In the genomic region with DNA sequence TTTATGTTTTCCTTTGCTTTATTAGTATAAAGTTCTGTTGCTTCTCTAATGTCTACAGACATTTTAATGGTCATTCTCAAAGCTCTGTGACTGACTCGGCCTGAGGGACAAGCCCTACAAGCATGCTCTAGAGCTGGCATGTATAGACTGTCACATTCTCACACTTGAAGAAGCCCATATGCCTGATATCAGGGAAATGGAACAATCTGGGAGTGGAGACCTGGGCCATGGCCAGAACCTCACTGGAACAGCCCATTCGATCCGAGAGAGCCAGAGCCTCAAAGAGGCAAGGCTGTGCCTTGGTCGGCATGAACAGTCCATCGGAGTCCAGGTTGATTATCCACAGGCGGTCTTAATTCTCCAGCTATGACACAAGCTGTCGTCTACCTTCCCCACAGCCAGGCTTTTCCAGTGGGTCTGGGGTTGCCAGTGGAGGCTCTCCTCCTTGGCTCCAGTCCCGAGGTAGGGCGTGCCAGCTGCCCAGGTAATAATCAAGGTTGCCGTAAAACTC, we compare ENCODE assay signal across 19 mouse cellular contexts. TPM values are rescaled to one million over a fixed set of nuclear protein-coding genes. Genes with fewer than 3 reads are reported as not detected.
DNase-seq lines count a peak whose midpoint lies in the region; ATAC-seq and TF ChIP-seq lines count a peak whose summit lies in the region.
"Had no signal": no experiment of that assay in that cellular context is flagged by ENCODE, and none has a peak within 500 bp of the region (broad histone marks: within the 10 kb centered on the region; RNA-seq: fewer than 3 reads in every experiment).

No protein-coding gene starts in this region.

- peak; percentile 79 for ATAC-seq in hindbrain, postnatal 0 days
- no peak for ATAC-seq in hindbrain, embryonic 12.5 days (ENCODE audit: low FRiP score)
- ATAC-seq in lung, embryonic 14.5 days (ENCODE audit: insufficient read depth) = peak; percentile 41
- ATAC-seq: forebrain, embryonic 15.5 days; inflammation-experienced regulatory T-cells, adult 6 months; liver, embryonic 12.5 days; lung, postnatal 0 days; midbrain, embryonic 16.5 days had no signal

- H3K4me3 ChIP-seq in hindbrain, postnatal 0 days (ENCODE audit: low read length) = no peak overlapping the region
- H3K4me3 ChIP-seq in hindbrain, embryonic 12.5 days = no peak overlapping the region
- no peak overlapping the region for H3K4me3 ChIP-seq in lung, embryonic 14.5 days (ENCODE audit: low read depth, low read length)
- no peak overlapping the region for H3K4me3 ChIP-seq in limb, embryonic 10.5 days
- H3K4me3 ChIP-seq: erythroblast, embryonic 14.5 days; forebrain, embryonic 15.5 days; liver, embryonic 12.5 days; megakaryocyte, embryonic 14.5 days; stomach, embryonic 15.5 days had no signal

- H3K9ac ChIP-seq in hindbrain, postnatal 0 days (replicated peaks; ENCODE audit: low read length) = no peak overlapping the region
- H3K9ac ChIP-seq in hindbrain, embryonic 12.5 days = no peak overlapping the region
- no peak overlapping the region for H3K9ac ChIP-seq in lung, embryonic 14.5 days
- H3K9ac ChIP-seq: forebrain, embryonic 15.5 days; liver, embryonic 12.5 days; stomach, embryonic 15.5 days had no signal

- WGBS in hindbrain, postnatal 0 days = 53% methylated on average over 10 of the region's 10 CpGs
- WGBS in hindbrain, embryonic 12.5 days = 90% methylated on average over 10 of the region's 10 CpGs
- WGBS in lung, embryonic 14.5 days = 66% methylated on average over 10 of the region's 10 CpGs
- WGBS in limb, embryonic 10.5 days = 75% methylated on average over 10 of the region's 10 CpGs

- H3K9me3 ChIP-seq in hindbrain, postnatal 0 days (ENCODE audit: low read length) = no peaks in the 10 kb centered on the region
- no peaks in the 10 kb centered on the region for H3K9me3 ChIP-seq in hindbrain, embryonic 12.5 days (replicated peaks)
- no peaks in the 10 kb centered on the region for H3K9me3 ChIP-seq in lung, embryonic 14.5 days (ENCODE audit: low read depth, low read length)
- H3K9me3 ChIP-seq in limb, embryonic 10.5 days (replicated peaks) = no peaks in the 10 kb centered on the region
- H3K9me3 ChIP-seq: forebrain, embryonic 15.5 days; liver, embryonic 12.5 days; stomach, embryonic 15.5 days had no signal

- no peak overlapping the region for H3K4me2 ChIP-seq in hindbrain, postnatal 0 days (ENCODE audit: low read depth, low read length)
- no peak overlapping the region for H3K4me2 ChIP-seq in hindbrain, embryonic 12.5 days (replicated peaks)
- H3K4me2 ChIP-seq in lung, embryonic 14.5 days = no peak overlapping the region
- H3K4me2 ChIP-seq: forebrain, embryonic 15.5 days; liver, embryonic 12.5 days; stomach, embryonic 15.5 days had no signal

- TF ChIP-seq CTCF in hindbrain, postnatal 0 days (IDR thresholded peaks at IDR 0.05; ENCODE audit: low read depth) = no peak
- TF ChIP-seq CTCF in lung, embryonic 14.5 days (IDR thresholded peaks at IDR 0.05; ENCODE audit: low read depth) = no peak

- H3K27me3 ChIP-seq in hindbrain, postnatal 0 days (ENCODE audit: insufficient read depth, low read length) = no peaks in the 10 kb centered on the region
- H3K27me3 ChIP-seq in hindbrain, embryonic 12.5 days = no peaks in the 10 kb centered on the region
- H3K27me3 ChIP-seq in lung, embryonic 14.5 days (ENCODE audit: insufficient read depth, low read length) = no peaks in the 10 kb centered on the region
- no peaks in the 10 kb centered on the region for H3K27me3 ChIP-seq in limb, embryonic 10.5 days (ENCODE audit: low read depth, poor library complexity, severe bottlenecking)
- H3K27me3 ChIP-seq: forebrain, embryonic 15.5 days; liver, embryonic 12.5 days; megakaryocyte, embryonic 14.5 days; stomach, embryonic 15.5 days had no signal

- no peaks in the 10 kb centered on the region for H3K4me1 ChIP-seq in hindbrain, postnatal 0 days (ENCODE audit: insufficient read depth, low read length)
- H3K4me1 ChIP-seq in hindbrain, embryonic 12.5 days = no peaks in the 10 kb centered on the region
- no peaks in the 10 kb centered on the region for H3K4me1 ChIP-seq in lung, embryonic 14.5 days (ENCODE audit: insufficient read depth)
- H3K4me1 ChIP-seq in limb, embryonic 10.5 days = peaks cover 26% of the 10 kb centered on the region
- H3K4me1 ChIP-seq: liver, embryonic 12.5 days; megakaryocyte, embryonic 14.5 days; stomach, embryonic 15.5 days had no signal

- peak; percentile 79 for DNase-seq in hindbrain, postnatal 0 days (ENCODE audit: low spot score)
- DNase-seq in lung, embryonic 14.5 days = peak; percentile 50
- no peak for DNase-seq in lung, postnatal 10 days
- DNase-seq in cerebellum, adult 11-12 months = peak; percentile 96
- peak; percentile 96 for DNase-seq in cerebellum, postnatal 25 days
- DNase-seq in limb, embryonic 10.5 days (ENCODE audit: low spot score) = no peak
- DNase-seq: B cell, adult 2 months; gastrocnemius, postnatal 36 days; right cerebral cortex, postnatal 14 days; thymus, adult 2 months had no signal

- H3K27ac ChIP-seq in hindbrain, postnatal 0 days = no peak overlapping the region
- no peak overlapping the region for H3K27ac ChIP-seq in hindbrain, embryonic 12.5 days
- no peak overlapping the region for H3K27ac ChIP-seq in lung, embryonic 14.5 days (ENCODE audit: low read depth)
- H3K27ac ChIP-seq in limb, embryonic 10.5 days = no peak overlapping the region
- H3K27ac ChIP-seq: forebrain, embryonic 15.5 days; liver, embryonic 12.5 days; stomach, embryonic 15.5 days had no signal

- no peaks in the 10 kb centered on the region for H3K36me3 ChIP-seq in hindbrain, postnatal 0 days (ENCODE audit: insufficient read depth, low read length)
- H3K36me3 ChIP-seq in hindbrain, embryonic 12.5 days = no peaks in the 10 kb centered on the region
- no peaks in the 10 kb centered on the region for H3K36me3 ChIP-seq in lung, embryonic 14.5 days (ENCODE audit: insufficient read depth)
- H3K36me3 ChIP-seq in limb, embryonic 10.5 days = 0 out of 2 replicates have a peak, but pooled peaks cover 8% of the 10 kb centered on the region
- H3K36me3 ChIP-seq: forebrain, embryonic 15.5 days; stomach, embryonic 15.5 days had no signal

RNA-seq across cellular contexts. Expression of a gene that starts 45.8 kb away (rescaled TPM):
- total RNA-seq in hindbrain, postnatal 0 days (2014; rRNA removed) = 60.4 and 76.9 TPM in 2 replicates
- 20.2 and 22.4 TPM in 2 replicates for polyA plus RNA-seq in hindbrain, postnatal 0 days (2015; fragmentation: Nextera tagmentation; extraction: Ambion mirVana)
- 21.2 and 23.5 TPM in 2 replicates for polyA plus RNA-seq in hindbrain, embryonic 12.5 days (2016; fragmentation: Nextera tagmentation; extraction: Ambion mirVana)
- polyA plus RNA-seq in lung, embryonic 14.5 days (2014; fragmentation: Nextera tagmentation; extraction: Ambion mirVana) = 8.9 and 10.6 TPM in 2 replicates
- 2.3 and 2.5 TPM in 2 replicates for polyA plus RNA-seq in limb, embryonic 10.5 days (2016; fragmentation: Nextera tagmentation; extraction: Ambion mirVana)
- polyA plus RNA-seq: erythroblast, embryonic 14.5 days had no signal

Comparison
In these comparisons a context has a peak if more than half of its experiments do, and no peak if none do; other contexts are left out.
1. DNase-seq: peak in hindbrain, postnatal 0 days (single experiment), lung, embryonic 14.5 days (single experiment), cerebellum, adult 11-12 months (single experiment) and cerebellum, postnatal 25 days (2 of 2); none in lung, postnatal 10 days (single experiment) and limb, embryonic 10.5 days (single experiment).